Mouse (Mus musculus): ENCODE results near the gene Gm904. TPM values are rescaled to one million over a fixed set of nuclear protein-coding genes. Genes with fewer than 3 reads are reported as not detected.

Gene Gm904
- polyA plus RNA-seq (2012; rRNA removed), result not detected in 2 replicates

DNA sequence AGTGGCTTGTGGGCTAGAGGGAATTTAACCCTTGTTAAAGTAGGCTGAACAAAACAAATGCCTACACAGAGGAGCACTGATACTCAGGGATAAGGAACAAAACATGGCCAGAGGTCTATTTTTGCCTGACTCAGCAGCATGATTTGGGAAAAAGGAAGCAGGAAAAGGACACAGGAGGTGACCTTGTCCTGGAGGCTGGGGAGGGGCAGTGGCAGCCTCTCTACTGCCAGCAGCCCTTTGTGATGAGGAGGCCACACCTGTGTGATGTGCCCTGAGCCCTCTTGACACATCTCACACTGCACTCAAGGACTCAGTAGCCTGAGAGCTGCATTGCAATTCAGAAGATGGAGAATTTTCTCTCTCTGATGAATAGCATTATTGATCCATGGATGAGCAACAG lies at the start of gene Gm904:
TSS of gene Gm904 (plus strand) at position 301 of the 400 bp plus-strand sequence.

Other genes starting within 250 kb of the Gm904 start
- 4.1 and 4.6 TPM in 2 replicates for gene Fbxw17, start 225.4 kb upstream of the Gm904 start, polyA plus RNA-seq (2012; rRNA removed)
- not detected in 2 replicates for gene Gm47429, start 199.3 kb upstream of the Gm904 start, polyA plus RNA-seq (2012; rRNA removed)
- gene Nutm2, start 175.9 kb upstream of the Gm904 start, polyA plus RNA-seq (2012; rRNA removed), result not detected in 2 replicates
- gene Gm8765, start 55.1 kb downstream of the Gm904 start, polyA plus RNA-seq (2012; rRNA removed), result not detected in 2 replicates

All from liver, embryonic 18 days (tissue).